Mouse (Mus musculus) heart, embryonic 16.5 days (tissue): Measurements from ENCODE around the gene Clip1. TPM values are rescaled to one million over a fixed set of nuclear protein-coding genes. Genes with fewer than 3 reads are reported as not detected.

Source experiments
- ATAC-seq: fragments of 200-750 bp; cut with Nextera tagmentation; replicated peaks from 2 replicates; pipeline ENCODE4 v1.8.0; 2017; ENCODE audit warnings: moderate number of reproducible peaks; ENCODE audit not compliant: insufficient read depth, low FRiP score; ENCODE audit errors: extremely low read depth
- H3K27ac ChIP-seq: fragments of 300-500 bp; sonication (generic); 2 replicates; pipeline ENCODE4 v1.5.1; 2014; ENCODE audit warnings: mild to moderate bottlenecking, low read length, control low read depth, moderate library complexity
- H3K27me3 ChIP-seq: fragments of 300-500 bp; sonication (generic); 2 replicates; pipeline ENCODE4 v1.6.1; 2014; ENCODE audit warnings: low read length, mixed read lengths; ENCODE audit not compliant: control insufficient read depth, insufficient read depth
- H3K36me3 ChIP-seq: fragments of 300-500 bp; sonication (generic); 2 replicates; pipeline ENCODE4 v1.6.1; 2014; ENCODE audit not compliant: control insufficient read depth, insufficient read depth
- H3K4me1 ChIP-seq: fragments of 300-500 bp; sonication (generic); 2 replicates; pipeline ENCODE4 v1.6.1; 2014; ENCODE audit warnings: low read length, mixed read lengths; ENCODE audit not compliant: control insufficient read depth, insufficient read depth
- H3K4me2 ChIP-seq: fragments of 300-500 bp; sonication (generic); 2 replicates; pipeline ENCODE4 v1.6.1; 2014; ENCODE audit warnings: low read depth, mild to moderate bottlenecking, control low read depth, low read length
- H3K4me3 ChIP-seq: fragments of 300-500 bp; sonication (generic); 2 replicates; pipeline ENCODE4 v1.5.1; 2014; ENCODE audit warnings: mild to moderate bottlenecking, control low read depth, low read length
- H3K9ac ChIP-seq: fragments of 300-500 bp; sonication (generic); 2 replicates; pipeline ENCODE4 v1.6.1; 2014; ENCODE audit warnings: low read length, control low read depth
- H3K9me3 ChIP-seq: fragments of 300-500 bp; sonication (generic); replicated peaks from 2 replicates; pipeline ENCODE4 v1.6.1; 2016; ENCODE audit warnings: low read length; ENCODE audit not compliant: control insufficient read depth
- WGBS: fragments of 180-500 bp; shearing (Covaris S2); extraction: QIAGEN DNeasy Blood & Tissue Kit; methylation state at CpG from one replicate; pipeline ENCODE4 v1.1.7; 2014; 5-methylcytosine and 5-hydroxymethylcytosine counted together
- polyA plus RNA-seq: library from polyadenylated mRNA; unstranded; fragments of >200 nt; fragmentation: Nextera tagmentation; extraction: Ambion mirVana; gene quantifications from 2 replicates; pipeline ENCODE4 v1.2.1, GENCODE M21; 2015

Clip1 gene
- polyA plus RNA-seq, 1 experiment from 2014 or later: 53.1 TPM

- Histone ChIP-seq H3K4me3 (no peak overlapping the region), H3K4me1 (peaks cover 2% of the 10 kb centered on the region; the same call in 1 of the 2 replicates), H3K9ac (no peak overlapping the region), H3K9me3 (no peaks in the 10 kb centered on the region), H3K27ac (no peak overlapping the region), H3K36me3 (peaks cover 25% of the 10 kb centered on the region), H3K27me3 (no peaks in the 10 kb centered on the region), H3K4me2 (no peak overlapping the region)
- ATAC-seq: no peak
- WGBS: 79% methylated on average over 2 of the region's 2 CpGs
Observed at GRCm38 (mm10) chr5:123556451-123556850, 128.0 kb downstream of the Clip1 start.

DNA sequence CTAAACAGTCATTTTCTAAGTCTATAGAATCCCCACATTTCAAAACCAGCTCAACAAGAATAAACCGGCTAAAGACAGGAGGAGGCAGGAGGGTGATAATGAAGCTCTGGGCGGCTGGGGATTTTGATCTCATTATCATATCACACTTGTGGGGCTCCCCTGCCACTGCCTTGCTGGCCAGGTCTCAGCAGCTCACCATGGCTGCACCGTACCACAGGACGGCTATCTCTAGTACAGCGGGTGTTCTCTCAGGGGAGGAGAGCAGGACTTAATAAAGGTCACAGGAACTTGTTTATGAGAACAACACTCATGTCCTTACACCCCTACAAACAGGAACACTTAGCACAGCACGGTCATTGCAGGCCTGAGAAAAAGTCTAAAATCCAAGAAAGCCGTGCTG, 128.7 kb downstream of the Clip1 start:
- no peak overlapping the region for H3K4me2 ChIP-seq
- H3K9ac ChIP-seq: no peak overlapping the region
- peaks cover 2% of the 10 kb centered on the region; the same call in 1 of the 2 replicates for H3K4me1 ChIP-seq
- H3K27ac ChIP-seq: no peak overlapping the region
- no peak overlapping the region for H3K4me3 ChIP-seq
- H3K27me3 ChIP-seq: no peaks in the 10 kb centered on the region
- no peak for ATAC-seq
- WGBS: 77% methylated on average over 7 of the region's 7 CpGs
- peaks cover 23% of the 10 kb centered on the region for H3K36me3 ChIP-seq
- no peaks in the 10 kb centered on the region for H3K9me3 ChIP-seq

GRCm38 (mm10) chr5:123533801-123534200, 150.6 kb downstream of the Clip1 start:
- Histone ChIP-seq H3K27ac (no peak overlapping the region), H3K4me2 (no peak overlapping the region), H3K27me3 (no peaks in the 10 kb centered on the region), H3K9ac (no peak overlapping the region), H3K9me3 (no peaks in the 10 kb centered on the region), H3K4me3 (no peak overlapping the region), H3K36me3 (peaks cover 43% of the 10 kb centered on the region), H3K4me1 (no peaks in the 10 kb centered on the region)
- WGBS: 85% methylated on average over 10 of the region's 10 CpGs
- ATAC-seq: no peak

DNA sequence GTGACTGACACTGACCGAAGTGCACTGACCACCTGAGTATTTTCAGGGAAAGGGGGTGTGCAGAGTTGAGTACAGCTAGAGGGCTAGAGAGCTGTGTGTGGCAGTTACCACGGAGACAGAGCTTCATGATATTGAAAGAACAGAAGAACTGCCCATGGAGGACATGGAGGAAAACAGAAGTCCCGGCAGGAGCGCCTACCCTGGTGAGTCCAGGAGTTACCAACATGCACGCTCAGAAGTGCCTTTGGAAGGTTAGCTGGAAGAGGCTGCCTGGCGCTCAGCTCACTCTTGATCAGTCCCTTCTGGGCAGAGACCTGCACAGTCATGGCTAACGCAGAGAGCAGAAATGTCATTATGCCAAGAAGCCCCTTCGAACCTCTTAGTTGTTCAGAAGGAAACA, 154.4 kb downstream of the Clip1 start:
- Histone ChIP-seq H3K9me3 (no peaks in the 10 kb centered on the region), H3K27ac (no peak overlapping the region), H3K36me3 (peaks cover 38% of the 10 kb centered on the region), H3K9ac (no peak overlapping the region), H3K4me2 (no peak overlapping the region), H3K27me3 (no peaks in the 10 kb centered on the region), H3K4me1 (no peaks in the 10 kb centered on the region), H3K4me3 (no peak overlapping the region)
- ATAC-seq: no peak
- 89% methylated on average over 8 of the region's 8 CpGs for WGBS

DNA sequence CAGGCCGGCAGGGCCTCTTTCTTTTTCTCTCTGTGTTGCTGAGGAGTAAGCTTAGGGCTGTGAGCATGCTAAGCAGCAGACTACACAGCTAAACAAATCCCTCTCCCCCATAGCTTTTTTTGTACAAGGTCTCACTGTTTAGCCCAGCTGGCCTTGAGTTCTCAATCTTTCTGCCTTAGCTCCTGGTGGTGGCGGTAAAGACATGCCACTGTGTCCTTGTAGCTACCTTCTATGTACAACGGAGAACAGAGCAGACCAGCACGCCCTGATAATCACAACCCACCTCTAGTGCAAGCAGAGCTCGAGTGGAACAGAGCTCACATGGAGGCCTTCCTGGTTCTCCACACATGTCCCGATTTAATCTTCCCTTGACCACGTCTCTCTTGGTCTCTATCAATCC, 155.8 kb downstream of the Clip1 start:
- ATAC-seq: no peak
- H3K4me3 ChIP-seq: no peak overlapping the region
- 63% methylated on average over 7 of the region's 7 CpGs for WGBS
- H3K27me3 ChIP-seq: no peaks in the 10 kb centered on the region
- no peak overlapping the region for H3K27ac ChIP-seq
- no peak overlapping the region for H3K9ac ChIP-seq
- H3K36me3 ChIP-seq: peaks cover 28% of the 10 kb centered on the region
- peaks cover 4% of the 10 kb centered on the region for H3K4me1 ChIP-seq
- H3K9me3 ChIP-seq: no peaks in the 10 kb centered on the region
- H3K4me2 ChIP-seq: no peak overlapping the region

Other genes with a start within 250 kb of the Clip1 start
- 0.07 and 0.09 TPM in 2 replicates for gene Lrrc43, start 195.3 kb downstream of the Clip1 start, polyA plus RNA-seq
- gene Il31, start 195.1 kb downstream of the Clip1 start, polyA plus RNA-seq: not detected in 2 replicates
- 0.11 and 0.17 TPM in 2 replicates for gene B3gnt4, start 174.2 kb downstream of the Clip1 start, polyA plus RNA-seq
- 103 and 105 TPM in 2 replicates for gene Diablo, start 160.4 kb downstream of the Clip1 start, polyA plus RNA-seq
- 0.09 and 0.34 TPM in 2 replicates for gene Gm49027, start 159.1 kb downstream of the Clip1 start, polyA plus RNA-seq
- gene Vps33a, start 111.6 kb downstream of the Clip1 start, polyA plus RNA-seq: 21.5 and 26.3 TPM in 2 replicates
- gene Zcchc8, start 36.5 kb upstream of the Clip1 start, polyA plus RNA-seq: 53.5 and 58.5 TPM in 2 replicates
- 70.6 and 83.9 TPM in 2 replicates for gene Rsrc2, start 64.8 kb upstream of the Clip1 start, polyA plus RNA-seq
- 16.4 and 17.8 TPM in 2 replicates for gene Kntc1, start 65.1 kb upstream of the Clip1 start, polyA plus RNA-seq
- 0.15 TPM in 1 of 2 replicates, not detected in the other for gene Hcar2, start 180.9 kb upstream of the Clip1 start, polyA plus RNA-seq
- 0.41 and 0.45 TPM in 2 replicates for gene Hcar1, start 195.4 kb upstream of the Clip1 start, polyA plus RNA-seq
- 79.0 and 96.2 TPM in 2 replicates for gene Denr, start 222.6 kb upstream of the Clip1 start, polyA plus RNA-seq
- gene Gm43518, start 242.8 kb upstream of the Clip1 start, polyA plus RNA-seq: 1.8 and 2.9 TPM in 2 replicates
- gene Ccdc62, start 246.1 kb upstream of the Clip1 start, polyA plus RNA-seq: 4.4 and 6.3 TPM in 2 replicates